Mouse (Mus musculus): Measurements from ENCODE around the gene Olfr90. TPM values are rescaled to one million over a fixed set of nuclear protein-coding genes. Genes with fewer than 3 reads are reported as not detected.

Olfr90 gene
- polyA plus RNA-seq, 1 experiment: not detected

- Histone ChIP-seq H3K79me2 (ENCODE audit: control insufficient read depth, insufficient read depth) (no peaks in the 10 kb centered on the region), H3K4me3 (no peak overlapping the region), H3K4me2 (ENCODE audit: low read depth) (no peak overlapping the region), H3K27me3 (ENCODE audit: control insufficient read depth, insufficient read depth, insufficient read length) (no peaks in the 10 kb centered on the region), H3ac (ENCODE audit: control insufficient read depth, insufficient read length) (no peak overlapping the region), H3K36me3 (ENCODE audit: control insufficient read depth, insufficient read depth) (peaks cover 4% of the 10 kb centered on the region)
- TF ChIP-seq USF1 (IDR thresholded peaks at IDR 0.05; ENCODE audit: low read depth): no peak
These were observed 15.5 kb downstream of the Olfr90 start for GRCm38 (mm10) chr17:37072730-37073276.

- H3K27me3 ChIP-seq (ENCODE audit: control insufficient read depth, insufficient read depth, insufficient read length): no peaks in the 10 kb centered on the region
- no peak overlapping the region for H3K4me2 ChIP-seq (ENCODE audit: low read depth)
- peaks cover 4% of the 10 kb centered on the region for H3K36me3 ChIP-seq (ENCODE audit: control insufficient read depth, insufficient read depth)
- TF ChIP-seq MAX (IDR thresholded peaks at IDR 0.05; ENCODE audit: low read depth) (no peak), SRF (IDR thresholded peaks at IDR 0.05; ENCODE audit: control insufficient read depth, insufficient read length, low read depth) (no peak), TCF3 (IDR thresholded peaks at IDR 0.05; ENCODE audit: insufficient read length, low read depth) (no peak), REST (IDR thresholded peaks at IDR 0.05; ENCODE audit: insufficient read depth, insufficient read length) (no peak), MYOD1 (IDR thresholded peaks at IDR 0.05; ENCODE audit: control insufficient read depth in 1 of 3, insufficient read length in 2 of 3, low read depth in 2 of 3) (no peak)
- H3K4me3 ChIP-seq: no peak overlapping the region
- H3ac ChIP-seq (ENCODE audit: control insufficient read depth, insufficient read length): no peak overlapping the region
- H3K79me2 ChIP-seq (ENCODE audit: control insufficient read depth, insufficient read depth): no peaks in the 10 kb centered on the region
These were observed 16.1 kb downstream of the Olfr90 start for GRCm38 (mm10) chr17:37072080-37072729.

DNA sequence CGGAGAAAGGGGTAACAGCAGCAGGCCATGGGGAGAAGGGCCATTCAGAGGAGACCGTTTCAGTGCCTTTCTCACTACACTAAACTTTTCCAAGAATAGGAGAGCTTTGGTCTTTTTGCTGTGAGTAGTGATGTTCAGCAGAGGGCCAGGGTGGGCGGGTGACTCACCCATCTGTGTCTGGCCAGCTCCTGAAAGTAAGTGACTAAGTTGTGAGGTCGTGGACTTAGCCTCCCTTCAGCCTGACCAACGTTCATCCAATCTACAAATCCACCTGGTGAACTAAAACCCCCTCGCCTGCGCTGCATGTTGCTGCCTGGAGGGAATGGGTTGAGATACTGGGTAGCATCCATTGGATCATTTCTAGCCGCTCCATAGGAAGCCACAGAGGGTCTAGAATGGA, 18.2 kb downstream of the Olfr90 start:
- no peak overlapping the region for H3K4me2 ChIP-seq (ENCODE audit: low read depth)
- H3K27me3 ChIP-seq (ENCODE audit: control insufficient read depth, insufficient read depth, insufficient read length): no peaks in the 10 kb centered on the region
- peaks cover 6% of the 10 kb centered on the region for H3K36me3 ChIP-seq (ENCODE audit: control insufficient read depth, insufficient read depth)
- H3K79me2 ChIP-seq (ENCODE audit: control insufficient read depth, insufficient read depth): no peaks in the 10 kb centered on the region
- H3ac ChIP-seq (ENCODE audit: control insufficient read depth, insufficient read length): no peak overlapping the region
- no peak for TF ChIP-seq MYOG (IDR thresholded peaks at IDR 0.05; ENCODE audit: control insufficient read depth in 1 of 3, insufficient read depth in 1 of 3, insufficient read length in 2 of 3, low read depth in 2 of 3)
- no peak for TF ChIP-seq REST (IDR thresholded peaks at IDR 0.05; ENCODE audit: insufficient read depth, insufficient read length)
- no peak for TF ChIP-seq CEBPB (IDR thresholded peaks at IDR 0.05; ENCODE audit: insufficient read depth, poor library complexity, severe bottlenecking)
- no peak for TF ChIP-seq USF1 (IDR thresholded peaks at IDR 0.05; ENCODE audit: low read depth)
- no peak for TF ChIP-seq MYOD1 (IDR thresholded peaks at IDR 0.05; ENCODE audit: control insufficient read depth in 1 of 3, insufficient read length in 2 of 3, low read depth in 2 of 3)
- TF ChIP-seq MAX (IDR thresholded peaks at IDR 0.05; ENCODE audit: low read depth): no peak
- TF ChIP-seq TCF3 (IDR thresholded peaks at IDR 0.05; ENCODE audit: insufficient read length, low read depth): no peak
- TF ChIP-seq POLR2A (IDR thresholded peaks at IDR 0.05; ENCODE audit: insufficient read length, low read depth): no peak
- TF ChIP-seq E2F4 (IDR thresholded peaks at IDR 0.05; ENCODE audit: insufficient read depth): no peak
- no peak for TF ChIP-seq POLR2AphosphoS2 (IDR thresholded peaks at IDR 0.05; ENCODE audit: insufficient read length, low read depth)
- no peak for TF ChIP-seq SRF (IDR thresholded peaks at IDR 0.05; ENCODE audit: control insufficient read depth, insufficient read length, low read depth)
- H3K4me3 ChIP-seq: no peak overlapping the region

DNA sequence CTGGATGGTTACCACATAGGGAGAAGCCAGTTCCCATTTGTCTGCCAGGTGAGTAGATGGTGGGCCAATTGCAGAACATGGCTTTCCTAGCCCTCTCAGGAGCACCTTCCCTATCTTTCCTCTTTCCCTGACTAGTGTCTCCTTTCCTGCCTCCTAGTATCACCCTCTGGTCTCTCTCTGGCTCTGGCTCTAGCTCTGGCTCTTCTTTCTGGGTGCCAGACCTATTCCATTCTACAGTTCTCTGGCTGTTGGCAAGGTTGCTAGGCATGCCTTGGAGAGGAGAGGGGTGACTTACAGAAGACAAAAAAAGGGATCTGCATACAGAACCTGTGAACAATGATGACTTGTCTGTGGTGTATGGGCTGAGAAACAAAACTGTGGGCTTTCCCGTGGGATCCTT, 20.4 kb downstream of the Olfr90 start:
- Histone ChIP-seq H3K4me2 (ENCODE audit: low read depth) (no peak overlapping the region), H3ac (ENCODE audit: control insufficient read depth, insufficient read length) (no peak overlapping the region), H3K27me3 (ENCODE audit: control insufficient read depth, insufficient read depth, insufficient read length) (no peaks in the 10 kb centered on the region), H3K79me2 (ENCODE audit: control insufficient read depth, insufficient read depth) (no peaks in the 10 kb centered on the region), H3K4me3 (no peak overlapping the region), H3K36me3 (ENCODE audit: control insufficient read depth, insufficient read depth) (peaks cover 20% of the 10 kb centered on the region)
- no peak for TF ChIP-seq POLR2AphosphoS2 (IDR thresholded peaks at IDR 0.05; ENCODE audit: insufficient read length, low read depth)
- no peak for TF ChIP-seq MYOG (IDR thresholded peaks at IDR 0.05; ENCODE audit: control insufficient read depth in 1 of 3, insufficient read depth in 1 of 3, insufficient read length in 2 of 3, low read depth in 2 of 3)
- no peak for TF ChIP-seq E2F4 (IDR thresholded peaks at IDR 0.05; ENCODE audit: insufficient read depth)
- no peak for TF ChIP-seq MYOD1 (IDR thresholded peaks at IDR 0.05; ENCODE audit: control insufficient read depth in 1 of 3, insufficient read length in 2 of 3, low read depth in 2 of 3)
- TF ChIP-seq MAX (IDR thresholded peaks at IDR 0.05; ENCODE audit: low read depth): no peak
- TF ChIP-seq REST (IDR thresholded peaks at IDR 0.05; ENCODE audit: insufficient read depth, insufficient read length): no peak
- no peak for TF ChIP-seq TCF12 (IDR thresholded peaks at IDR 0.05; ENCODE audit: insufficient read depth, poor library complexity, severe bottlenecking)
- no peak for TF ChIP-seq TCF3 (IDR thresholded peaks at IDR 0.05; ENCODE audit: insufficient read length, low read depth)
- no peak for TF ChIP-seq USF1 (IDR thresholded peaks at IDR 0.05; ENCODE audit: low read depth)
- TF ChIP-seq SRF (IDR thresholded peaks at IDR 0.05; ENCODE audit: control insufficient read depth, insufficient read length, low read depth): no peak

DNA sequence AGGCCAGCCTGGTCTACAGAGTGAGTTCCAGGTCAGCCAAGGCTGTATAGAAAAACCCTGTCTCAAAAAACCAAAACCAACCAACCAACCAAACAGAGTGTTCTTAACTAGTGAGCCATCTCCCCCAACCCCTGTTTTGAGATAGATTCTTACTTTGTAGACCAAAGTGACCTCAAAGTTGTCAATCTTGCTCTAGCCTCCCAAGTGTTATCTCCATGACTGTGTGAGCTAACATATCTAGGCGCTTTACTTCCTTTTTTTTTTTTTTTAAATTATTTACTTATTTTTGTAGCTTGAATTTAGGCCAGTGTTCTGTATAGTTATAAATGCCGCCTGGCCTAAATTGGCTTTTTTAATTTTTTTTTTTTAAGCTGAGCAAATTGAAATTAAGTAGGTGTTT, 22.3 kb downstream of the Olfr90 start:
- Histone ChIP-seq H3K4me2 (ENCODE audit: low read depth) (no peak overlapping the region), H3ac (ENCODE audit: control insufficient read depth, insufficient read length) (no peak overlapping the region), H3K4me3 (no peak overlapping the region), H3K79me2 (ENCODE audit: control insufficient read depth, insufficient read depth) (no peaks in the 10 kb centered on the region), H3K27me3 (ENCODE audit: control insufficient read depth, insufficient read depth, insufficient read length) (no peaks in the 10 kb centered on the region), H3K36me3 (ENCODE audit: control insufficient read depth, insufficient read depth) (peaks cover 33% of the 10 kb centered on the region)
- TF ChIP-seq E2F4 (IDR thresholded peaks at IDR 0.05; ENCODE audit: insufficient read depth) (no peak), USF1 (IDR thresholded peaks at IDR 0.05; ENCODE audit: low read depth) (no peak), CEBPB (IDR thresholded peaks at IDR 0.05; ENCODE audit: insufficient read depth, poor library complexity, severe bottlenecking) (no peak), MAX (IDR thresholded peaks at IDR 0.05; ENCODE audit: low read depth) (no peak), REST (IDR thresholded peaks at IDR 0.05; ENCODE audit: insufficient read depth, insufficient read length) (no peak), TCF3 (IDR thresholded peaks at IDR 0.05; ENCODE audit: insufficient read length, low read depth) (no peak), POLR2A (IDR thresholded peaks at IDR 0.05; ENCODE audit: insufficient read length, low read depth) (no peak), MYOD1 (IDR thresholded peaks at IDR 0.05; ENCODE audit: control insufficient read depth in 1 of 3, insufficient read length in 2 of 3, low read depth in 2 of 3) (no peak), POLR2AphosphoS2 (IDR thresholded peaks at IDR 0.05; ENCODE audit: insufficient read length, low read depth) (no peak), TCF12 (IDR thresholded peaks at IDR 0.05; ENCODE audit: insufficient read depth, poor library complexity, severe bottlenecking) (no peak), SRF (IDR thresholded peaks at IDR 0.05; ENCODE audit: control insufficient read depth, insufficient read length, low read depth) (no peak)
